Mouse (Mus musculus): ENCODE measurements at regions not wholly inside any gene's neighbourhood (a gene's known extent, or its start where the extent isn't known, plus 50 kb on each side); places are given as distances from the start of the nearest gene placed in this dataset.

- TF ChIP-seq CTCF (conservative IDR thresholded peaks at IDR 0.05; ENCODE audit: low read length) (no peak), NANOG (IDR thresholded peaks at IDR 0.05; ENCODE audit: borderline replicate concordance, low read length) (no peak), POU5F1 (IDR thresholded peaks at IDR 0.05; ENCODE audit: borderline replicate concordance, low read length) (no peak)
Measured at GRCm38 (mm10) chr17:27364338-27364737, 156.9 kb downstream of the Grm4 start.
